ENCODE assay signal across 1 mouse cellular context in genomic region chr16:10788866-10789265, GRCm38 (mm10).
TF ChIP-seq lines count a peak whose summit lies in the region.

No protein-coding gene starts in this region.

TF ChIP-seq in CH12.LX, 34 proteins besides CTCF, POLR2A, EP300 and RAD21:
- no peak for TF ChIP-seq MAFK (IDR thresholded peaks at IDR 0.05; ENCODE audit: insufficient replicate concordance, low read length)
- no peak for TF ChIP-seq MYC (IDR thresholded peaks at IDR 0.05; ENCODE audit: low read depth, low read length)
- no peak for TF ChIP-seq MAZ (IDR thresholded peaks at IDR 0.05; ENCODE audit: low read depth, low read length)
- TF ChIP-seq NELFE (IDR thresholded peaks at IDR 0.05; ENCODE audit: low read depth, low read length), result no peak
- no peak for TF ChIP-seq GABPA (IDR thresholded peaks at IDR 0.05; ENCODE audit: insufficient replicate concordance, low read depth, low read length)
- TF ChIP-seq ETS1 (conservative IDR thresholded peaks at IDR 0.05; ENCODE audit: low read depth, low read length), result no peak
- TF ChIP-seq JUN (IDR thresholded peaks at IDR 0.05; ENCODE audit: insufficient read depth, low read depth, low read length), result no peak
- TF ChIP-seq TCF12 (IDR thresholded peaks at IDR 0.05; ENCODE audit: low read depth, low read length), result no peak
- TF ChIP-seq PAX5 (IDR thresholded peaks at IDR 0.05; ENCODE audit: low read length), result no peak
- no peak for TF ChIP-seq USF1 (IDR thresholded peaks at IDR 0.05; ENCODE audit: low read depth, low read length)
- TF ChIP-seq JUND (conservative IDR thresholded peaks at IDR 0.05; ENCODE audit: low read depth, low read length), result no peak
- TF ChIP-seq CHD2 (IDR thresholded peaks at IDR 0.05; ENCODE audit: low read length), result no peak
- TF ChIP-seq MXI1 (IDR thresholded peaks at IDR 0.05; ENCODE audit: low read depth, low read length), result no peak
- no peak for TF ChIP-seq MEF2A (IDR thresholded peaks at IDR 0.05; ENCODE audit: borderline replicate concordance, low read depth, low read length)
- TF ChIP-seq SIN3A (IDR thresholded peaks at IDR 0.05; ENCODE audit: low read length), result no peak
- TF ChIP-seq HCFC1 (IDR thresholded peaks at IDR 0.05; ENCODE audit: low read depth, low read length), result no peak
- no peak for TF ChIP-seq ZKSCAN1 (IDR thresholded peaks at IDR 0.05; ENCODE audit: borderline replicate concordance, low read depth, low read length)
- TF ChIP-seq ZNF384 (IDR thresholded peaks at IDR 0.05; ENCODE audit: low read depth, low read length), result no peak
- TF ChIP-seq MAX (IDR thresholded peaks at IDR 0.05; ENCODE audit: low read length), result no peak
